Mouse (Mus musculus): ENCODE measurements at regions not wholly inside any gene's neighbourhood (a gene's known extent, or its start where the extent isn't known, plus 50 kb on each side); places are given as distances from the start of the nearest gene placed in this dataset.

GRCm38 (mm10) chr1:137378072-137378985, 418.1 kb upstream of the Nr5a2 start:
- no peak for DNase-seq

GRCm38 (mm10) chr1:137376685-137377084, 416.4 kb upstream of the Nr5a2 start:
- DNase-seq: no peak

GRCm38 (mm10) chr1:137374641-137375040, 414.4 kb upstream of the Nr5a2 start:
- no peak for DNase-seq

GRCm38 (mm10) chr1:137373509-137374420, 413.5 kb upstream of the Nr5a2 start:
- DNase-seq: no peak

GRCm38 (mm10) chr1:137372236-137372635, 412.0 kb upstream of the Nr5a2 start:
- no peak for DNase-seq

GRCm38 (mm10) chr1:137364396-137364795, 404.1 kb upstream of the Nr5a2 start:
- DNase-seq: no peak

GRCm38 (mm10) chr1:137363969-137364368, 403.7 kb upstream of the Nr5a2 start:
- no peak for DNase-seq

GRCm38 (mm10) chr1:137363561-137363960, 403.3 kb upstream of the Nr5a2 start:
- no peak for DNase-seq

- no peak for DNase-seq
These were observed 400.7 kb upstream of the Nr5a2 start for GRCm38 (mm10) chr1:137360688-137361570.

GRCm38 (mm10) chr1:137355941-137356512, 395.8 kb upstream of the Nr5a2 start:
- no peak for DNase-seq

GRCm38 (mm10) chr1:137352390-137353027, 392.3 kb upstream of the Nr5a2 start:
- peak; percentile 55 for DNase-seq

- no peak for DNase-seq
These were observed 373.9 kb upstream of the Nr5a2 start for GRCm38 (mm10) chr1:137334137-137334536.

- no peak for DNase-seq
These were observed 372.0 kb upstream of the Nr5a2 start for GRCm38 (mm10) chr1:137332108-137332769.

- DNase-seq: no peak
These were observed 371.5 kb upstream of the Nr5a2 start for GRCm38 (mm10) chr1:137331746-137332107.

GRCm38 (mm10) chr1:137330634-137331033, 370.4 kb upstream of the Nr5a2 start:
- no peak for DNase-seq

- no peak for DNase-seq
These were observed 363.8 kb upstream of the Nr5a2 start for GRCm38 (mm10) chr1:137323884-137324594.

GRCm38 (mm10) chr1:137323035-137323680, 362.9 kb upstream of the Nr5a2 start:
- peak; percentile 89 for DNase-seq

- DNase-seq: no peak
These were observed 342.6 kb upstream of the Nr5a2 start for GRCm38 (mm10) chr1:137302757-137303422.
